Mouse (Mus musculus): ENCODE measurements at regions not wholly inside any gene's neighbourhood (a gene's known extent, or its start where the extent isn't known, plus 50 kb on each side); places are given as distances from the start of the nearest gene placed in this dataset.

DNA sequence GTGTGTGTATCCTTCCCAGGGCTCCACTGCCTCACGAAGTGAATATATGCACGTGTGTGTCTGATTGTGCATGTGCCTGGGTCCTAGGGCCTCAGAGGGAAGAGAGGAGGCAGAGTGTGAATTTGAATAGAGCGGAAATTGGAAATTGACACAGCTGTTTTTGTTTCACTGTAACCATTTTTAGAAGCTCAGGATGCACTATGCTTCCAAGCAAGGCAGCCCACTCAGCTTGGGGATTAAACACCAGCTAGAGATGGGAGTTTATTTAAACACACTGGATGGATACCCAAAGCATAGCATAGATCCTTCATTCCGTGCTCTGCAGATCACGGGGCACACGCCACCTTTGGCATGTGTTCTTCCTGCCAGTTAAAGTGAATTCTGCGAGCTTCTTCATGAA lies 306.2 kb downstream of the Elavl2 start:
- no peak for DNase-seq (ENCODE audit: low spot score)
- Histone ChIP-seq H3K9me3 (no peaks in the 10 kb centered on the region), H3K4me3 (no peak overlapping the region), H3K27me3 (replicated peaks; ENCODE audit: low read depth, poor library complexity, severe bottlenecking) (no peaks in the 10 kb centered on the region), H3K36me3 (replicated peaks) (no peaks in the 10 kb centered on the region), H3K4me1 (no peaks in the 10 kb centered on the region), H3K27ac (replicated peaks) (no peak overlapping the region)
- WGBS, result 90% methylated on average over 7 of the region's 7 CpGs

DNA sequence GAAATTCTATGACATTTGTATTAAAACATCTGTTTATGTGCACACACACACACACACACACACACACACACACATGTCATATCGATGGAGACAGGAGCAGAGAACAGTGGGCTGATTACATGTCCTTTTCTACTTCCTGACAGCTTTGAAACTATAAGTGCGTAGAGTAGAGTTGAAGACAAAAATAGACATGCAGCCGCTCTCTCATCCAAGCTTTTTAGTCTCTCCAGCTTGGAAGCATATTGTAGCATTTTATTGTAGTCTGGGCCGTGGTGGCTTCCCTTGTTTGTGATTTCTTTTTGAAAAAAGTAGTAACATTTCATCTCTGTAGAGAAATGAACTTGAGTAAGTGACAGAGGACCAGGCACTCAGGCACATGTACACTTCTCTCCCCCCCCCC lies 306.7 kb downstream of the Elavl2 start:
- 87% methylated on average over 4 of the region's 4 CpGs for WGBS
- no peak overlapping the region for H3K27ac ChIP-seq (replicated peaks)
- no peaks in the 10 kb centered on the region for H3K4me1 ChIP-seq
- H3K9me3 ChIP-seq, result no peaks in the 10 kb centered on the region
- DNase-seq (ENCODE audit: low spot score), result no peak
- no peak overlapping the region for H3K4me3 ChIP-seq
- H3K27me3 ChIP-seq (replicated peaks; ENCODE audit: low read depth, poor library complexity, severe bottlenecking), result no peaks in the 10 kb centered on the region
- H3K36me3 ChIP-seq (replicated peaks), result no peaks in the 10 kb centered on the region

- DNase-seq (ENCODE audit: low spot score), result peak; percentile 9
- Histone ChIP-seq H3K9me3 (no peaks in the 10 kb centered on the region), H3K27ac (replicated peaks) (no peak overlapping the region), H3K27me3 (replicated peaks; ENCODE audit: low read depth, poor library complexity, severe bottlenecking) (no peaks in the 10 kb centered on the region), H3K36me3 (replicated peaks) (no peaks in the 10 kb centered on the region), H3K4me3 (no peak overlapping the region), H3K4me1 (no peaks in the 10 kb centered on the region)
- 83% methylated on average over 8 of the region's 8 CpGs for WGBS
Observed at GRCm38 (mm10) chr4:91092323-91092722, 308.3 kb downstream of the Elavl2 start.

DNA sequence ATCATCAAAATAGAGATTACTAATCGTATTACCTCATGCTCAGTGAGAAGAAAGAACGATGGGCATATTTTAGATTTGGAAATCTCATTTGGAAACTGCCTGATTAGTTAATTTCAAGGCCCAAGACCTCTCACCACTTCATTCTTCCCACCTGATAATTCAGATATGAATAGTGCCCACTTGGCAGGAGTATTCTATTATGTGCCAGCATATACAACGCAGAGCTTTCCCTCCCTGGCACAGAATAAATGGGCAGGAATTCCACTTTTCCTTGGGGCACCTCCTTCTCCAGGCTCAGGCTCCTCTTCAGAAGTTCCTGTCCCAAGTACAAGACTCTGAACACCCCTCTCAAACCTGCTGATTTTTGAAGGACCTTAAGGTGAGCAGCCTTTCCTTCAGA lies 308.7 kb downstream of the Elavl2 start:
- H3K4me1 ChIP-seq, result no peaks in the 10 kb centered on the region
- H3K36me3 ChIP-seq (replicated peaks), result no peaks in the 10 kb centered on the region
- no peak overlapping the region for H3K4me3 ChIP-seq
- no peak for DNase-seq (ENCODE audit: low spot score)
- no peaks in the 10 kb centered on the region for H3K27me3 ChIP-seq (replicated peaks; ENCODE audit: low read depth, poor library complexity, severe bottlenecking)
- no peak overlapping the region for H3K27ac ChIP-seq (replicated peaks)
- 93% methylated on average over 3 of the region's 3 CpGs for WGBS
- H3K9me3 ChIP-seq, result no peaks in the 10 kb centered on the region

GRCm38 (mm10) chr4:91083950-91084349 lies 316.6 kb downstream of the Elavl2 start:
- Histone ChIP-seq H3K4me3 (no peak overlapping the region), H3K36me3 (replicated peaks) (no peaks in the 10 kb centered on the region), H3K27me3 (replicated peaks; ENCODE audit: low read depth, poor library complexity, severe bottlenecking) (no peaks in the 10 kb centered on the region), H3K9me3 (no peaks in the 10 kb centered on the region), H3K4me1 (peaks cover 11% of the 10 kb centered on the region), H3K27ac (replicated peaks) (no peak overlapping the region)
- DNase-seq (ENCODE audit: low spot score), result no peak
- 62% methylated on average over 3 of the region's 3 CpGs for WGBS

DNA sequence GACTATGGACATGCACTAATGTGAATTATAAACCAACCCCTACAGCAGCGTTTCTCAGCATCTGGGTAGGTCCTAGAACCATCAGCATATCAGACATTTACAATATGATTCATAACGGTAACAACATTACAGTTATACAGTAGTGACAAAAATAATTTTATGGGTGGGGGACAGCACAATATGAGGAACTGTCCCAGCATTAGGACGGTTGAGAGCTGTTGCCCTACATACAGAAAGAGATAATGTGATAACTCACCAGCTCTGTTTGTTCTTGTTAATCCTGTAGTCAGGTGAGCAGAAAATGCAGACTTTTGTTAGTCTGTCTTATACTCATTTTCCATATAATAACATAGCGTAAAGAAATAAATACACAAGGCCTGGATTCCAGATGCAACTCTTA lies 319.1 kb downstream of the Elavl2 start:
- Histone ChIP-seq H3K27me3 (replicated peaks; ENCODE audit: low read depth, poor library complexity, severe bottlenecking) (no peaks in the 10 kb centered on the region), H3K27ac (replicated peaks) (no peak overlapping the region), H3K4me1 (peaks cover 11% of the 10 kb centered on the region), H3K9me3 (no peaks in the 10 kb centered on the region), H3K36me3 (replicated peaks) (no peaks in the 10 kb centered on the region), H3K4me3 (no peak overlapping the region)
- WGBS, result 85% methylated on average over 4 of the region's 4 CpGs
- DNase-seq (ENCODE audit: low spot score), result no peak

- DNase-seq (ENCODE audit: low spot score), result peak; percentile 25
- H3K27ac ChIP-seq (replicated peaks), result no peak overlapping the region
- H3K9me3 ChIP-seq, result no peaks in the 10 kb centered on the region
- no peak overlapping the region for H3K4me3 ChIP-seq
- no peaks in the 10 kb centered on the region for H3K36me3 ChIP-seq (replicated peaks)
- peaks cover 11% of the 10 kb centered on the region for H3K4me1 ChIP-seq
- H3K27me3 ChIP-seq (replicated peaks; ENCODE audit: low read depth, poor library complexity, severe bottlenecking), result no peaks in the 10 kb centered on the region
- WGBS, result 19% methylated on average over 10 of the region's 10 CpGs
Observed at GRCm38 (mm10) chr4:91080620-91081441, 319.8 kb downstream of the Elavl2 start.

GRCm38 (mm10) chr4:91071263-91071662 lies 329.3 kb downstream of the Elavl2 start:
- Histone ChIP-seq H3K4me3 (no peak overlapping the region), H3K4me1 (no peaks in the 10 kb centered on the region), H3K36me3 (replicated peaks) (no peaks in the 10 kb centered on the region), H3K27ac (replicated peaks) (no peak overlapping the region), H3K27me3 (replicated peaks; ENCODE audit: low read depth, poor library complexity, severe bottlenecking) (no peaks in the 10 kb centered on the region), H3K9me3 (no peaks in the 10 kb centered on the region)
- 88% methylated on average over 2 of the region's 2 CpGs for WGBS
- DNase-seq (ENCODE audit: low spot score), result no peak

DNA sequence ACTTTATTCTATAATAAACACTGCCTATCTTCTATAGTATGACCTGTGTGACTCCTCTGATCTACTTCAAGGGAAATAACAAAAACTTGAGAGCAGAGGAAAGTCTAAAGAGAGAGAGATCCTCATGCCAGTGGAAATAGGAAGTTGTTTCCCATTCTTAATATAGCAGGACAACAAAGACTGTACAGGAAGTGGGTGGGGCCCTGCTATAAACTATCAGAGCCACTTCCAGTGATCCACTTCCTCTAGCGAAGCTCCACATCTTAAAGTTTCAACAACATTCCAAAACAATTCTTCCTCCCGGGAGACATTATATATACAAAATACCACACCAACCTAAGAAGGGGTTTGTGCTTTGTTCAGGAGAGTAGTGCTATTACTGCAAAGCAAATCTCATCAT lies 339.7 kb downstream of the Elavl2 start:
- no peaks in the 10 kb centered on the region for H3K9me3 ChIP-seq
- WGBS, result 75% methylated on average over 2 of the region's 2 CpGs
- no peak for DNase-seq (ENCODE audit: low spot score)
- H3K27me3 ChIP-seq (replicated peaks; ENCODE audit: low read depth, poor library complexity, severe bottlenecking), result no peaks in the 10 kb centered on the region
- no peaks in the 10 kb centered on the region for H3K4me1 ChIP-seq
- no peak overlapping the region for H3K27ac ChIP-seq (replicated peaks)
- no peak overlapping the region for H3K4me3 ChIP-seq
- H3K36me3 ChIP-seq (replicated peaks), result no peaks in the 10 kb centered on the region

DNA sequence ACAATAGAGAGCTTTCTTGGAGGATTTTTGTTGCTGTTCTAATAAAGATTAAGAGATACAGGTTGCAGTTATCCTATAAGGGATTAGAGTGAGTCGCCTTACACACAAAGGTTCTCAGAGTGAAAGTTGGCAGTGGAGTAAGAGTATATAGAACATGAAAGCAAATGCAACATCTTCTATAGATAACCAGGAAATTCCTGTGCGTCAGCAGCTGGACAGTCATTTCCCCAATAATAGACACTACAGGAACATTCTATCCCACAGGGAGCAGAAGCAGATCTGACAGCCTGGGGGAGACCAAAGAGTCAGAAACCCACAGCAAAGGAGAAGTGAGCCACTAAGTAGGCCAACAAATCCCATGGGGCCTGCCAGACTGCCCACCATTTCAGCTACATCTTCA lies 348.7 kb downstream of the Elavl2 start:
- no peak for DNase-seq (ENCODE audit: low spot score)
- H3K27me3 ChIP-seq (replicated peaks; ENCODE audit: low read depth, poor library complexity, severe bottlenecking), result no peaks in the 10 kb centered on the region
- no peaks in the 10 kb centered on the region for H3K36me3 ChIP-seq (replicated peaks)
- WGBS, result 76% methylated on average over 2 of the region's 2 CpGs
- no peak overlapping the region for H3K4me3 ChIP-seq
- H3K4me1 ChIP-seq, result no peaks in the 10 kb centered on the region
- no peaks in the 10 kb centered on the region for H3K9me3 ChIP-seq
- H3K27ac ChIP-seq (replicated peaks), result no peak overlapping the region

DNA sequence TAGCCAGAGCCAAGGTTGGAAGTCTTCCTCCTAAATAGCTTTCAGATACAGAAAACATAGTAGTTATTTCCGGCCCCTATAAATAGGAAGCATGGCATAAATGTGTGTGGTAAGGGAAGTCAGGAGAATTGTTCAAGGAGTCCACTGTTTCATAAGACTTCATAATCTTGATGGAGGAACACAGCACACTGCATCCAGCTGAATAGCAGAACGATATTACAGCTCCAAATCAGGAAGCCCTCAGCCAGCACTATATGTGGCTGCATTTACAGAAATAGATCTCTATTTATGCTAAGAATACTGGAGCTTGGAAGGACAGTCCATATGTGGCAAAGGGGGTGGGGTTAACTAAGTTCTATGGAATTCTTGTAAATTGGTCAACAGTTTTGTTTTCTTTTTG lies 371.1 kb downstream of the Elavl2 start:
- Histone ChIP-seq H3K9me3 (no peaks in the 10 kb centered on the region), H3K4me3 (no peak overlapping the region), H3K27me3 (replicated peaks; ENCODE audit: low read depth, poor library complexity, severe bottlenecking) (no peaks in the 10 kb centered on the region), H3K27ac (replicated peaks) (no peak overlapping the region), H3K36me3 (replicated peaks) (no peaks in the 10 kb centered on the region), H3K4me1 (no peaks in the 10 kb centered on the region)
- 87% methylated on average over 2 of the region's 2 CpGs for WGBS
- DNase-seq (ENCODE audit: low spot score), result no peak

DNA sequence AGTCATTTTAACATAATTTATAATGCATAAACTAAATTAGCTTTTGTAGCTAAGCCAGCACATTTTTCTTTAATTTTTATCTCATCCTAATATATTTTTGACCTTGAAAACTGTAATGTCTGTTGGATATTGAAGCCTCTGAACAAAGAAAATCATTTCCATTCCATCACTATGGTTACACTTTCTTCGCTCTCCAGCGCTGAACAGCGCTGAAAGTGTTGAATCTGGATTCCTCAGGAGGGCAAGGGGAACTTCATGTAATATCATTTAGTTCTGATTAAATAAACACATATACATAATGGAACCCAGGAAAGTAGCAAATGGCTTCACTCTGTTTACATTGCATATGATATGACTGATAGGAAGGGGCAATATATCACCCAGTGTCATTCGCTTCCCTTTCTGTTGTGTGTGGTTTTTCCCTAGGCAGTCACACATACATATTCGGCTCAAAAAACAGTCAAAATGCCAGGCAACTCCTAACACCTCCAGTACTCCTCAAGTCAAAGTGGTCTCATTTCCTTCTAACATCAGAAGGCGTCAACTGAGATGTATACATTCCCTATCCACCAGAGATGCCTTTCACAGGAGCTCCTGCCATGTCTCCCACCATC lies 372.5 kb downstream of the Elavl2 start:
- 91% methylated on average over 6 of the region's 6 CpGs for WGBS
- Histone ChIP-seq H3K9me3 (no peaks in the 10 kb centered on the region), H3K27ac (replicated peaks) (no peak overlapping the region), H3K27me3 (replicated peaks; ENCODE audit: low read depth, poor library complexity, severe bottlenecking) (no peaks in the 10 kb centered on the region), H3K36me3 (replicated peaks) (no peaks in the 10 kb centered on the region), H3K4me3 (no peak overlapping the region), H3K4me1 (no peaks in the 10 kb centered on the region)
- no peak for DNase-seq (ENCODE audit: low spot score)

DNA sequence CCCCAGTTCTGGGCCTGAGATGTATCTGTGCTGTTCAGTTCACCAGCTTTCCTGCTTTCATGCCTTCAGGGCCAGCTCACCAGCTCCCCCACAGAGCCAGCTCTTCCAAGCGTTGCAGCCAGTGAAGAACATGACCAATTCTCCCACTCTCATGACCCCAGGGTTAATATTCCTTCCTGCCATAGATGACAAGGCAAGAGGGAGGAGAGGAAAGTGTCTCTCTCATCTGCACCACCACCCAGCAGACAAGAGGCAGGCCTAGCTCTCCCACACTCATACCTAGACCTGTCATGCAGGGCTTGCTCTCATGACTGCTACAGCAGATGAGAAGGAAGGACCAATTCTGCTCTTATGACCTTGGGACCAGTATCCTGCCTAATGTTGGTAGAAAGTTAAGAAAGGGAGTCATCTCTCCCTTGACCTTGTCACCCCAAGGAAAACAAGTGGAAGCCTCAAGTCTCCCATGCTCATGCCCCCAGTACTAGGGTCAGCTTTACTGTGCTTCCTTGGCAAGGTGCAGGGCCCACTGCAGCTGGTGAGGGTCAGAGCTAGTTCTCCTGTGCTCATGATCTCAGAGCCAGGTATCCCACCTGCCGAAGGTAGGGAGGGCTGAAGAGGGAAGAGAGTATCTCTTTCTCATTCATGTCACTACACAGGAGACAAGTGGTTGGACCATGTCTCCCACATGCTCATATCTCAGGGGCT lies 404.0 kb downstream of the Elavl2 start:
- H3K9me3 ChIP-seq, result no peaks in the 10 kb centered on the region
- no peaks in the 10 kb centered on the region for H3K36me3 ChIP-seq (replicated peaks)
- no peaks in the 10 kb centered on the region for H3K4me1 ChIP-seq
- H3K27me3 ChIP-seq (replicated peaks; ENCODE audit: low read depth, poor library complexity, severe bottlenecking), result no peaks in the 10 kb centered on the region
- H3K4me3 ChIP-seq, result no peak overlapping the region
- no peak overlapping the region for H3K27ac ChIP-seq (replicated peaks)
- 72% methylated on average over 2 of the region's 2 CpGs for WGBS
- no peak for DNase-seq (ENCODE audit: low spot score)

All from embryonic facial prominence, embryonic 10.5 days (tissue).